7 mouse cellular contexts compared by ENCODE assay signal in genomic region chr7:105602860-105603623, GRCm38 (mm10). TPM values are rescaled to one million over a fixed set of nuclear protein-coding genes. Genes with fewer than 3 reads are reported as not detected.
A peak's percentile ranks its signal among the peaks of the same experiment; 100 is the strongest.
DNase-seq lines count a peak whose midpoint lies in the region; ATAC-seq lines count a peak whose summit lies in the region.

No protein-coding gene starts in this region.

- DNase-seq in adrenal gland, adult (ENCODE audit: inconsistent age in 2 of 2, low spot score in 1 of 2) = peak; percentile 62 to 91
- DNase-seq in cerebellum, postnatal 25 days = peak; percentile 73 to 87
- DNase-seq in gastrocnemius, postnatal 10 days = peak; percentile 67
- DNase-seq in induced T-regulatory cell, adult 2 months (ENCODE audit: low read depth) = peak; percentile 56
- peak; percentile 47 to 49 for DNase-seq in left cerebral cortex, adult 8-10 months (ENCODE audit: low spot score in 2 of 2)
- peak; percentile 28 for DNase-seq in right cerebral cortex, postnatal 25 days

- peak; percentile 91 for ATAC-seq in megakaryocyte-erythroid progenitor cell, adult 5-6 weeks (replicated peaks; ENCODE audit: low FRiP score, low TSS enrichment, poor library complexity, severe bottlenecking)

RNA-seq across cellular contexts. Expression of gene Hpx, which starts 3.1 kb away (rescaled TPM):
- total RNA-seq in gastrocnemius, postnatal 10 days (2021) = 1 to 10 TPM in 1 of 2 experiments, not detected in 1; 2.5 TPM
- total RNA-seq in left cerebral cortex, adult 8-10 months (2022) = under 1 TPM; 0.33 to 0.63 (median 0.44) TPM
- not detected in 2 replicates for total RNA-seq in megakaryocyte-erythroid progenitor cell, adult 5-6 weeks (2014; fragmentation: Nextera tagmentation)
- not detected in 2 replicates for total RNA-seq in megakaryocyte-erythroid progenitor cell, adult 5-6 weeks (2017)

RNA-seq across cellular contexts. Expression of gene Apbb1, which starts 21.6 kb away (rescaled TPM):
- total RNA-seq in gastrocnemius, postnatal 10 days (2021) = 10 to 100 TPM; 10.6 to 13.0 TPM
- total RNA-seq in left cerebral cortex, adult 8-10 months (2022) = 100 to 1,000 TPM; 437 to 456 (median 444) TPM
- total RNA-seq in megakaryocyte-erythroid progenitor cell, adult 5-6 weeks (2014; fragmentation: Nextera tagmentation) = not detected in 2 replicates
- total RNA-seq in megakaryocyte-erythroid progenitor cell, adult 5-6 weeks (2017) = 0.56 TPM in 1 of 2 replicates, not detected in the other

RNA-seq across cellular contexts. Expression of gene Trim3, which starts 30.3 kb away (rescaled TPM):
- total RNA-seq in gastrocnemius, postnatal 10 days (2021) = 10 to 100 TPM; 18.8 to 29.4 TPM
- total RNA-seq in left cerebral cortex, adult 8-10 months (2022) = 100 to 1,000 TPM; 137 to 154 (median 148) TPM
- 12.0 and 13.4 TPM in 2 replicates for total RNA-seq in megakaryocyte-erythroid progenitor cell, adult 5-6 weeks (2014; fragmentation: Nextera tagmentation)
- 0.84 and 3.5 TPM in 2 replicates for total RNA-seq in megakaryocyte-erythroid progenitor cell, adult 5-6 weeks (2017)

RNA-seq across cellular contexts. Expression of gene Timm10b, which starts 36.8 kb away (rescaled TPM):
- 10 to 100 TPM; 67.5 to 79.0 TPM for total RNA-seq in gastrocnemius, postnatal 10 days (2021)
- total RNA-seq in left cerebral cortex, adult 8-10 months (2022) = 10 to 100 TPM; 63.0 to 74.1 (median 68.2) TPM
- 61.3 and 68.5 TPM in 2 replicates for total RNA-seq in megakaryocyte-erythroid progenitor cell, adult 5-6 weeks (2014; fragmentation: Nextera tagmentation)
- total RNA-seq in megakaryocyte-erythroid progenitor cell, adult 5-6 weeks (2017) = 56.7 and 98.8 TPM in 2 replicates

RNA-seq across cellular contexts. Expression of gene Arfip2, which starts 37.2 kb away (rescaled TPM):
- total RNA-seq in gastrocnemius, postnatal 10 days (2021) = 10 to 100 TPM; 21.2 to 28.2 TPM
- total RNA-seq in left cerebral cortex, adult 8-10 months (2022) = 100 to 1,000 TPM in 1 of 4 experiments, 10 to 100 TPM in 3; 84.6 to 108 (median 91.6) TPM
- 32.1 and 35.3 TPM in 2 replicates for total RNA-seq in megakaryocyte-erythroid progenitor cell, adult 5-6 weeks (2014; fragmentation: Nextera tagmentation)
- 58.9 and 67.3 TPM in 2 replicates for total RNA-seq in megakaryocyte-erythroid progenitor cell, adult 5-6 weeks (2017)

Comparison
In these comparisons a context has a peak if more than half of its experiments do, and no peak if none do; other contexts are left out.
1. Peak in every context shown above with its lines: DNase-seq and ATAC-seq.
2. DNase-seq: peak in every context shown above with its lines; median percentile 80 in cerebellum, postnatal 25 days; 76 in adrenal gland, adult; 67 in gastrocnemius, postnatal 10 days; 56 in induced T-regulatory cell, adult 2 months; 48 in left cerebral cortex, adult 8-10 months; 28 in right cerebral cortex, postnatal 25 days.
3. RNA of gene Apbb1, which starts 21.6 kb away (total RNA-seq): 437 to 456 TPM in left cerebral cortex, adult 8-10 months; 10.6 to 13.0 TPM in gastrocnemius, postnatal 10 days and 0.56 TPM in megakaryocyte-erythroid progenitor cell, adult 5-6 weeks; every median in the first group is over 10 times any median in the second.
4. RNA of gene Trim3, which starts 30.3 kb away (total RNA-seq): 137 to 154 TPM in left cerebral cortex, adult 8-10 months; 18.8 to 29.4 TPM in gastrocnemius, postnatal 10 days and 0.84 to 13.4 TPM in megakaryocyte-erythroid progenitor cell, adult 5-6 weeks; every median in the first group is over 4 times any median in the second.